Mouse (Mus musculus) spleen, adult 2 months (tissue): ENCODE data around the gene Slc25a12.

Source experiments
- CTCF ChIP-seq: fragments of 200-500 bp; IDR thresholded peaks from 2 replicates; pipeline ENCODE4 v1.5.1; 2011; ENCODE audit warnings: mild to moderate bottlenecking, inconsistent platforms; ENCODE audit not compliant: insufficient read depth, insufficient read length, insufficient replicate concordance; ENCODE audit errors: extremely low read depth
- POLR2A ChIP-seq: fragments of 200-500 bp; IDR thresholded peaks from 2 replicates; pipeline ENCODE4 v1.6.1; 2011; ENCODE audit warnings: low read depth, low read length, inconsistent platforms

DNA sequence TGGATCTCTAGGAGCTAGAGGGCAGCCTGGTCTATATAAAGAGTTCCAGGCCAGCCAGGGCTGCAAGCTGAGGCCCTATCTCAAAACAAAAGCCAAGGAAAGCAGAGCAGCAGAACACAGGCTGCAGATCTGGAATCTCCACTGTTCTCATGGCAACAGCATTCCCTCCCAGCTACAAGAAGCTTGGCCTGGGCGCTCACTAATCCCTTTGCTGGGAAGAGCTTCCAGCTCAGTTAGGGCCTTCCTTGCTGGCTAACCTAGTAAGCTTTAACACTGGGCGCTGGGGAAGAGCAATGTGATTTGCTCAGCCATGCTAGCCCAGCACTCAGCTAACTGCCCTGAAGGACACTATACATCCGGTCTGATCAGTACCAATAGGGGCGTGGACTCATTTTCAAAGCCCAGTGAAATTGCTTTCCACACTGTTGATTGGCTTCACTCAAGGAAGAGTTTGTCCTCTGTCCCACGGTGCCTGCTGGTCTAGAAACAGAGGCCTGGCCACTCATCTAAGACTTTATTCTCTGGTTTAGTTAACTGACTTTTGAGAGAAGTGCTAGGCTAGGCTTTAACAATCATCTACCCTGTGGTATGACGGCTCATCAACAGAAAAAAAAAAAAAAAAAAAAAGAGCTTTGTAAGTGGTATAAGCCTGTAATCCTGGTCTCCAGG lies 77.3 kb downstream of the Slc25a12 start:
- TF ChIP-seq POLR2A (no peak), CTCF (no peak)
